In genomic region chr15:89454857-89455256, GRCm38 (mm10) we compare ENCODE assay signal across 10 mouse cellular contexts. TPM values are rescaled to one million over a fixed set of nuclear protein-coding genes. Genes with fewer than 3 reads are reported as not detected.
DNase-seq lines count a peak whose midpoint lies in the region; ATAC-seq and TF ChIP-seq lines count a peak whose summit lies in the region.
"Had no signal": no experiment of that assay in that cellular context is flagged by ENCODE, and none has a peak within 500 bp of the region (broad histone marks: within the 10 kb centered on the region; RNA-seq: fewer than 3 reads in every experiment).

No protein-coding gene starts in this region.

- H3K9ac ChIP-seq in forebrain, embryonic 16.5 days (replicated peaks; ENCODE audit: low read depth, low read length), result peak overlapping the region; percentile 87
- no peak overlapping the region for H3K9ac ChIP-seq in stomach, postnatal 0 days (ENCODE audit: low read length)
- no peak overlapping the region for H3K9ac ChIP-seq in kidney, embryonic 14.5 days (ENCODE audit: low read depth, low read length)

- no peak for TF ChIP-seq EP300 in stomach, postnatal 0 days (optimal IDR thresholded peaks at IDR 0.05)

- H3K27ac ChIP-seq in left cerebral cortex, adult 2 months, result peak overlapping the region; percentile 96
- H3K27ac ChIP-seq in forebrain, embryonic 16.5 days (ENCODE audit: low read length), result no peak overlapping the region; the same call in 1 of the 2 replicates
- H3K27ac ChIP-seq in midbrain, embryonic 10.5 days (replicated peaks), result peak overlapping the region; percentile 93
- no peak overlapping the region for H3K27ac ChIP-seq in stomach, postnatal 0 days (replicated peaks)
- no peak overlapping the region for H3K27ac ChIP-seq in kidney, embryonic 14.5 days (ENCODE audit: low read depth, low read length)

- peak overlapping the region; percentile 81 for H3K4me3 ChIP-seq in left cerebral cortex, adult 2 months
- H3K4me3 ChIP-seq in forebrain, embryonic 16.5 days (replicated peaks; ENCODE audit: low read length), result peak overlapping the region; percentile 86
- peak overlapping the region; percentile 85 for H3K4me3 ChIP-seq in midbrain, embryonic 10.5 days
- no peak overlapping the region for H3K4me3 ChIP-seq in stomach, postnatal 0 days (ENCODE audit: low read depth, low read length)
- H3K4me3 ChIP-seq in kidney, embryonic 14.5 days (ENCODE audit: low read length), result no peak overlapping the region

- H3K9me3 ChIP-seq in forebrain, embryonic 16.5 days (ENCODE audit: control insufficient read depth, low read length), result no peaks in the 10 kb centered on the region
- no peaks in the 10 kb centered on the region for H3K9me3 ChIP-seq in midbrain, embryonic 10.5 days (replicated peaks)
- H3K9me3 ChIP-seq in stomach, postnatal 0 days (ENCODE audit: control insufficient read depth, low read length), result no peaks in the 10 kb centered on the region
- H3K9me3 ChIP-seq in kidney, embryonic 14.5 days (ENCODE audit: control insufficient read depth, low read length), result no peaks in the 10 kb centered on the region

- ATAC-seq in forebrain, embryonic 16.5 days, result peak; percentile 45
- 0 out of 2 replicates have a peak, but pooled peaks have one; percentile 22 for ATAC-seq in stomach, postnatal 0 days (ENCODE audit: low FRiP score, low TSS enrichment)
- ATAC-seq in kidney, embryonic 14.5 days (ENCODE audit: low FRiP score, low TSS enrichment), result no peak

- no peak for TF ChIP-seq CTCF in left cerebral cortex, adult 2 months (IDR thresholded peaks at IDR 0.05)
- no peak for TF ChIP-seq CTCF in stomach, postnatal 0 days (IDR thresholded peaks at IDR 0.05; ENCODE audit: low read depth)

- H3K36me3 ChIP-seq in forebrain, embryonic 16.5 days (ENCODE audit: control insufficient read depth, insufficient read depth), result peaks cover 23% of the 10 kb centered on the region
- peaks cover 35% of the 10 kb centered on the region for H3K36me3 ChIP-seq in midbrain, embryonic 10.5 days
- no peaks in the 10 kb centered on the region for H3K36me3 ChIP-seq in stomach, postnatal 0 days (ENCODE audit: control insufficient read depth, insufficient read depth, low read length)
- no peaks in the 10 kb centered on the region for H3K36me3 ChIP-seq in kidney, embryonic 14.5 days (ENCODE audit: control insufficient read depth, insufficient read depth, low read length)

- 9% methylated on average over 4 of the region's 6 CpGs for WGBS in forebrain, embryonic 16.5 days
- 21% methylated on average over 5 of the region's 6 CpGs for WGBS in midbrain, embryonic 10.5 days
- 26% methylated on average over 6 of the region's 6 CpGs for WGBS in stomach, postnatal 0 days
- 24% methylated on average over 4 of the region's 6 CpGs for WGBS in kidney, embryonic 14.5 days

- intact Hi-C loops in left cerebral cortex, adult 2 months (cut with DNase I), result loop anchor here (1.0 kb wide), 1 partner anchor 43 kb away; no protein-coding TSS in a partner anchor

- peaks cover 23% of the 10 kb centered on the region for H3K4me1 ChIP-seq in forebrain, embryonic 16.5 days (replicated peaks; ENCODE audit: control insufficient read depth, insufficient read depth, low read length)
- H3K4me1 ChIP-seq in midbrain, embryonic 10.5 days, result peaks cover 28% of the 10 kb centered on the region
- 0 out of 2 replicates have a peak, but pooled peaks cover 3% of the 10 kb centered on the region for H3K4me1 ChIP-seq in stomach, postnatal 0 days (replicated peaks; ENCODE audit: control insufficient read depth, insufficient read depth)
- peaks cover 9% of the 10 kb centered on the region; the same call in 1 of the 2 replicates for H3K4me1 ChIP-seq in kidney, embryonic 14.5 days (ENCODE audit: control insufficient read depth, insufficient read depth, low read length)

- no peak for DNase-seq in left cerebral cortex, adult 2 months (ENCODE audit: extremely low spot score in 1 of 2, low spot score in 2 of 2)
- DNase-seq in left cerebral cortex, adult 11 months (ENCODE audit: low spot score), result no peak
- DNase-seq in midbrain, embryonic 10.5 days (ENCODE audit: low spot score), result no peak
- no peak for DNase-seq in stomach, postnatal 0 days (ENCODE audit: low spot score)
- DNase-seq in lung, postnatal 4 days, result no peak
- DNase-seq: thymus, postnatal 25 days had no signal

- H3K4me2 ChIP-seq in forebrain, embryonic 16.5 days (ENCODE audit: low read length), result peak overlapping the region; percentile 88
- H3K4me2 ChIP-seq in stomach, postnatal 0 days (replicated peaks; ENCODE audit: low read depth), result peak overlapping the region; percentile 55; the same call in 1 of the 2 replicates
- no peak overlapping the region for H3K4me2 ChIP-seq in kidney, embryonic 14.5 days (replicated peaks; ENCODE audit: low read depth, low read length)

- H3K27me3 ChIP-seq in forebrain, embryonic 16.5 days (replicated peaks; ENCODE audit: control insufficient read depth, insufficient read depth, low read length), result no peaks in the 10 kb centered on the region
- peaks cover 29% of the 10 kb centered on the region for H3K27me3 ChIP-seq in midbrain, embryonic 10.5 days (ENCODE audit: low read depth, poor library complexity, severe bottlenecking)
- H3K27me3 ChIP-seq in stomach, postnatal 0 days (ENCODE audit: control insufficient read depth, insufficient read depth, low read length), result no peaks in the 10 kb centered on the region
- H3K27me3 ChIP-seq in kidney, embryonic 14.5 days (ENCODE audit: control insufficient read depth, insufficient read depth, low read length), result peaks cover 21% of the 10 kb centered on the region

RNA-seq across cellular contexts. Expression of gene Mapk8ip2, which starts 1.1 kb away (rescaled TPM):
- total RNA-seq in left cerebral cortex, adult 2 months (2021), result 100 to 1,000 TPM; 227 to 234 TPM
- polyA plus RNA-seq in forebrain, embryonic 16.5 days (2015; fragmentation: Nextera tagmentation; extraction: Ambion mirVana), result 74.5 and 81.9 TPM in 2 replicates
- polyA plus RNA-seq in midbrain, embryonic 10.5 days (2016; fragmentation: Nextera tagmentation; extraction: Ambion mirVana), result 26.4 and 38.3 TPM in 2 replicates
- 1.6 and 1.9 TPM in 2 replicates for polyA plus RNA-seq in stomach, postnatal 0 days (2015; fragmentation: Nextera tagmentation; extraction: Ambion mirVana)
- 0.34 and 0.37 TPM in 2 replicates for polyA plus RNA-seq in kidney, embryonic 14.5 days (2014; fragmentation: Nextera tagmentation; extraction: Ambion mirVana)
- total RNA-seq: megakaryocyte-erythroid progenitor cell, adult 5-6 weeks had no signal

RNA-seq across cellular contexts. Expression of gene Arsa, which starts 22.4 kb away (rescaled TPM):
- 10 to 100 TPM; 32.0 to 33.0 TPM for total RNA-seq in left cerebral cortex, adult 2 months (2021)
- polyA plus RNA-seq in forebrain, embryonic 16.5 days (2015; fragmentation: Nextera tagmentation; extraction: Ambion mirVana), result 23.9 and 27.9 TPM in 2 replicates
- polyA plus RNA-seq in midbrain, embryonic 10.5 days (2016; fragmentation: Nextera tagmentation; extraction: Ambion mirVana), result 13.5 and 14.0 TPM in 2 replicates
- polyA plus RNA-seq in stomach, postnatal 0 days (2015; fragmentation: Nextera tagmentation; extraction: Ambion mirVana), result 10.3 and 11.1 TPM in 2 replicates
- 11.1 and 12.1 TPM in 2 replicates for polyA plus RNA-seq in kidney, embryonic 14.5 days (2014; fragmentation: Nextera tagmentation; extraction: Ambion mirVana)

RNA-seq across cellular contexts. Expression of gene Chkb, which starts 25.1 kb away (rescaled TPM):
- 10 to 100 TPM; 42.5 to 45.2 TPM for total RNA-seq in left cerebral cortex, adult 2 months (2021)
- 77.7 and 79.3 TPM in 2 replicates for polyA plus RNA-seq in forebrain, embryonic 16.5 days (2015; fragmentation: Nextera tagmentation; extraction: Ambion mirVana)
- polyA plus RNA-seq in midbrain, embryonic 10.5 days (2016; fragmentation: Nextera tagmentation; extraction: Ambion mirVana), result 44.1 and 53.4 TPM in 2 replicates
- 46.8 and 47.9 TPM in 2 replicates for polyA plus RNA-seq in stomach, postnatal 0 days (2015; fragmentation: Nextera tagmentation; extraction: Ambion mirVana)
- polyA plus RNA-seq in kidney, embryonic 14.5 days (2014; fragmentation: Nextera tagmentation; extraction: Ambion mirVana), result 51.7 and 57.7 TPM in 2 replicates

RNA-seq across cellular contexts. Expression of gene Gm44502, which starts 25.4 kb away (rescaled TPM):
- total RNA-seq in left cerebral cortex, adult 2 months (2021), result not detected
- polyA plus RNA-seq in forebrain, embryonic 16.5 days (2015; fragmentation: Nextera tagmentation; extraction: Ambion mirVana), result not detected in 2 replicates
- polyA plus RNA-seq in midbrain, embryonic 10.5 days (2016; fragmentation: Nextera tagmentation; extraction: Ambion mirVana), result 0.20 TPM in 1 of 2 replicates, not detected in the other
- not detected in 2 replicates for polyA plus RNA-seq in stomach, postnatal 0 days (2015; fragmentation: Nextera tagmentation; extraction: Ambion mirVana)
- not detected in 2 replicates for polyA plus RNA-seq in kidney, embryonic 14.5 days (2014; fragmentation: Nextera tagmentation; extraction: Ambion mirVana)
- total RNA-seq: layer of hippocampus, postnatal 10 days; megakaryocyte-erythroid progenitor cell, adult 5-6 weeks had no signal

RNA-seq across cellular contexts. Expression of gene C730034F03Rik, which starts 25.5 kb away (rescaled TPM):
- total RNA-seq in left cerebral cortex, adult 2 months (2021), result 1 to 10 TPM; 2.2 to 2.7 TPM
- polyA plus RNA-seq in forebrain, embryonic 16.5 days (2015; fragmentation: Nextera tagmentation; extraction: Ambion mirVana), result 5.2 and 7.0 TPM in 2 replicates
- 4.7 and 5.4 TPM in 2 replicates for polyA plus RNA-seq in midbrain, embryonic 10.5 days (2016; fragmentation: Nextera tagmentation; extraction: Ambion mirVana)
- 1.3 and 1.6 TPM in 2 replicates for polyA plus RNA-seq in stomach, postnatal 0 days (2015; fragmentation: Nextera tagmentation; extraction: Ambion mirVana)
- 3.1 TPM in 2 replicates for polyA plus RNA-seq in kidney, embryonic 14.5 days (2014; fragmentation: Nextera tagmentation; extraction: Ambion mirVana)

Comparison
In these comparisons a context has a peak if more than half of its experiments do, and no peak if none do; other contexts are left out.
1. H3K27ac ChIP-seq: peak in left cerebral cortex, adult 2 months (single experiment) and midbrain, embryonic 10.5 days (single experiment); none in forebrain, embryonic 16.5 days (single experiment), stomach, postnatal 0 days (single experiment) and kidney, embryonic 14.5 days (single experiment).
2. H3K4me3 ChIP-seq: peak in left cerebral cortex, adult 2 months (single experiment), forebrain, embryonic 16.5 days (single experiment) and midbrain, embryonic 10.5 days (single experiment); none in stomach, postnatal 0 days (single experiment) and kidney, embryonic 14.5 days (single experiment).